Mouse (Mus musculus): ENCODE measurements around the gene Echs1.
"Not testable (repeated sequence)": the region's sequence is repeated elsewhere in the genome, so short reads cannot be mapped to it uniquely, and the experiment has no call there.

Echs1 gene

DNA sequence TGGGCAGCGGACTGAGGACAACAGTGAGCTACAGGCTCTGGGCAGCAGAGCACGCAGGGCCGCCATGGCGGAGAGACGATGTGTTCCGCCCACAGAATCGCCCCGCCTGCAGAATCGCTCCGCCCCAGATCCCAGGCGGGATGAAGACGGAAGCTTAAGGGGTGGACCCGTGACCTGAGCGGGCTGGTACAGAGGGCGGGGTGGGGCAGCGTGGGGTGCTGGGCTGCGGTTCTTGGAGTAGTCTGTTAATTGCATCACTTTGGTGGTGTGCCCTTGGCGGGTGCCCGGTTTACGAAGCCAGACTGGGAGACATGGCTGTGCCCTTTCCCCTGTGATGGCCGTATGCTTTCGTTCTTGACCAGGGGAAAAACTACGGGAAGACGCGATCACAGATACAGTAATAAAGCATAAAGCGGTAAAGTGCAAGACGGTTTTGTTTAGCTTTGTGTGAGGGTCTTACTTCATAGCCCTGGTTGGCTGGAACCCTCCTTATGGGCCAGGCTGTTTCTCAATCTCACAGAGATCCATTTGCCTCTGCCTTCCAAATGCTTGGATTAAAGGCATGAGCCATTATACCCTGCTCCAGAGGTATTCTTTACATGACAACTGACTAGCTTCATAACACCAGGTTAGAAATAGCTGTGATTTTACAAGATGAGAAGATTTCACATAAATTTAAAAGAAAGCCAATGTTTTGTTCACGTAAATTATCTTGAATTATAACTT, at the start of gene Echs1:
Echs1 (minus strand) TSS at position 148 of the 726 bp plus-strand sequence.
- DNase-seq (ENCODE audit: low read depth, low spot score) = peak; percentile 81

DNA sequence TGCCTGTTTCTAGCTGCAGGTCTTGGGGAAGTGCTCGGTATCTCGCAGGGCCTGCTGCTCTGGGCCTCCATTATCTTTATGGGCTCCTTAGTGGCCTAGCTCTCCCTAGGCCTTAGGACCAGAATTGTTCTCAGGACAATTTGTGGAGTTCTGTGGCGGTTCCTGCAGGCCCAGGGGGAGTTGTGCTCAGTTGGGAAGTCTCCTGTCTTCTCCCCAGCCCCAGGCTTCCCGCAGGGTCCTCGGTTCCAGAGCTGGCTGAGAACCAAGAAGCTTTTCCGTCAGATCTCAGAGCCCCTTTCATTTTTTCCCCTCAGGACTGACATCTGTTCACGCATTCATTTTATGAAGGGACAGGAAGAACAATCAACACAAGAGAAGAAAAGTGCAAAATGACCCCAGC, 48.4 kb upstream of the Echs1 start, which contains the start of gene Olfr522:
Olfr522 (minus strand) TSS at position 101 of the 400 bp plus-strand sequence.
- DNase-seq (ENCODE audit: low read depth, low spot score) = no peak

DNA sequence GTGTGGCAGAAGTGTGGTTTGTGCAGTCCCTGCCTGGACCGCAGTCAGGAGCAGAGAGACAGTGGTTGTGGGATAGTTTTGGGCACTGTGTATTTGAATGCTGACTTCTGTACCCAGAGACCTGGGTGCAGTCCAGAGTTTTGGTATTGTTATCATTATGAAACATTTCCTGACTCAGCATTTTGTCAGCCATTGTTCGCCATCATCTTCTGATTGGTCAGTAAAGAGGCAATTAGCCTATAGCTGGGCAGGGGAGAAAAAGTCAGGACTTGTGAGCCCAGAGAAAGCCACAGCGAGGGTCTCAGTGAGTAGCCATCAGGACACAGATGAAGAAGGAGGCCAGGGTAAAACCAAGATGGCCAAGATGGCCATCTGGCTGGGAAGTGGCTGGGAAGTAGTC, 44.1 kb upstream of the Echs1 start:
- DNase-seq (ENCODE audit: low read depth, low spot score) = no peak

DNA sequence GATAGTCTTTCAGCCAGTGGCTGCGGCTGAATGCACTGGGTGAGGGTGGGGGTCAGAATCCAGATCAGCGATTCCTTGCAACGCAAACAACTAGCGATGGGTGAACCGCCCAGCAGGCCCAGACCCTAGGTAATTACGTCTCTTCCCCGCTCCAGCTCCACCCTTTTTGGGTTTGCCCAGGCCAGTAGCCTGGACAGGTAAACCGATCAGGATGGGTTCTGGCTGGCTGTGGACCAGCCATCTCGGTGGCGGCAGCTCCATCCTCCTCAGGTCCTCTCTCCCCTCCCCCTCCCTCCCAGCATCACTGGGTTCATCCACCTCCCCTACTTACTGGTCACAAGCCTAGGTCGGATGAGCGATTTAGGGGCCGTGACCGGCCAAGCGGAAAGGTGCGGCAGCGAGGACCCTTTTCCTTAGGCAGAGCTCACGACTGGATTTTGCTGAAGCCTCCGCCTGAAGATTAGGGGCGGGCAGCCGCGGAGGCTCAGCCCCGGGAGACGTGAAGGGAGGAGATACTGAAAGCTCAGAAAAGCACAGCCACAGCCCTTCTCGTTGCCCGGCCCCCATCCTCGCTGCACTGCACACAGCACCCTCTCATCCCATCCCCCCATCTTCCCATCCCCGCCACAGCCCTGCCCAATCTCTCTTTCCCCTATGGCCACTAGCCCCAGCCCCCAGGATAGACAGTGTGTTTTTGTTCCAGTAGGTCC, 38.1 kb upstream of the Echs1 start, which contains the start of gene Sprn:
Sprn (minus strand) TSS at position 660 of the 710 bp plus-strand sequence.
- peak; percentile 84 for DNase-seq (ENCODE audit: low read depth, low spot score)

DNA sequence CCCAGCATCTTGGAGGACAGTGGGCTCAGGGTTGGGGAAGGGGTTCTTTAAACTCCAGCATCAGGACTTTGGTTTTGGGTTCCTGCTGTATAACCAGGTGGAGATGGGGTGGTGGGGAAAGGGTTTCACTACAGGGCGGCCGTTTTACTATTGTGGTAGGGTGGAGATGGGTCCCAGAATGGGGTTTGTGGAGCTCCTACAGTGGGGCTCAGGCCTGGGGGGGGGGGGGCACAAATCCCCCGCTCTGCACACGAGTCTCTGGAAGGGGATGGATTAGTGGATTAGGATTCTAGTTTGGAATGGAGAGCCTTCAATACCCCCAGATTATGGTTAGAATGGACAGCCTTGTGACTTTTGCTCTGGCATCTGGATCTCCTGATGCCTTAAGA, 37.5 kb upstream of the Echs1 start:
- DNase-seq (ENCODE audit: low read depth, low spot score) = no peak

DNA sequence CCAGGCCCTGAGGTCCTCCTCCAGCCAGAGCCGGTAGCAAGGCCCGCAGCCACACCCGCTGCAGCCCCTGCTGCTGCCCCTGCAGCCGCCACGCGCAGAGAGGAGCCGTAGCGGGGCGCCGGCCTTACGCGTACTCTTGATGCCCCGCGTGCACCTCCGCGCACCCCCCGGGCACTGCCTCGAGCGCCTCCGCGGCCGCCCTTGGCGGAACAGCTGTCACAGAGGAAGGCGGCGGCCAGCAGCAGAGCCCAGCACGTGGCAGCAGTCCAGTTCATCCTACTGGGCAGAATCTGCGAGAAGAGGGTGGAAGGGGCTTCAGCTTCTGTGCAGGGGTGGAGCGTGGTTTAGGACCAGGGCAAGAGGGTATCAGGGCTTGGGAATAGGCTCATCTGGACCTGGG, 37.1 kb upstream of the Echs1 start:
- no peak for DNase-seq (ENCODE audit: low read depth, low spot score)

DNA sequence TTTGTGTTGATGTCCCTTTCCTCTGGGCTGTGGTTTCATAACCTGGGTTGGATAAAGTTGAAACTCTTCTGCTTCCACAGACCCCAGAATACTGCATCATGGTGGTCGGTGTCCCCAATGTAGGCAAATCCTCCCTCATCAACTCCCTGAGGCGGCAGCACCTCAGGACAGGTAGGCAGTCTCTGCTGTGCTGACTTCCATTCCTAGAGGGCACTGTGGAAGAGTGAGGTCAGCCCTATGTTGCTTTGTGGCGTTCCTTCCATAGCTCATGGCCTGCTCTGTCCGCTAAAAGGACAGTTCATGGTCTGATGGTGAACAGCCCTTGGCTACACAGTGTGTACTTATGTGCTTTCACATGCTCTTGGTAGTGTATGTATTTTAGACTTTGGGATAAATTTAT, 28.3 kb upstream of the Echs1 start:
- no peak for DNase-seq (ENCODE audit: low read depth, low spot score)

DNA sequence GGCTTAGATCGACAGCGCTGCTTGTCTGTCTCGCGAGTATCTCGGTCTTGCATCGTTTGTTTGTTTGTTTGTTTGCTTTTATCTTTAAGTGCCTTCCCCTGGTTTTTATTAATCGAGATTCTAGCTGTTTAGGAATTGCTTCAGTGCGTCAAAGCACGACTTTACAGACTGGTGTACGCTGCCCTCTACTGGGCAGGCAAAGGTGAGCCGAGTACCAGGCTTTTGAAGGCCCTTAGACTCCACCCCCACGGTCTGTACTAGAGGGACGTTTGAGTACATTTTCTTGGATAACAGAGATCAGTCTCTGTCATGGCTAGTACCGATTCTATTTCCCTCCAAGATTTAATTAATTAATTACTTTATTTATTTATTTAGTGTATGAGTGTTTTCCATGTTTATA, 25.1 kb upstream of the Echs1 start:
- no peak for DNase-seq (ENCODE audit: low read depth, low spot score)

DNA sequence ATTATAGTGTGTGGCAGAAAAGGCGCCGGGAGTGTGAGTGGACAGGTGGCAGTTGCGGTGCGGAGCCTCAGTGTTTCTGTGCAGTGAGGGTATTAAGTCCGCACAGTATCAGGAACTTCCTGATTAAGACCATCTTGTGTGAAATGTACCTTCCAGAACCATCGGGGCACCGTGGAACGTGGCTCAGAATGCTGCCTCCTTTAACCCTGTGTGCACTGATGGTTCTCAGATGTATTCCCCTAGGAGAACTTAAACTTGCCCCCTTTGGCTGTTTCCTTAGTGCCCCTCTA, 21.7 kb upstream of the Echs1 start:
- DNase-seq (ENCODE audit: low read depth, low spot score) = no peak

DNA sequence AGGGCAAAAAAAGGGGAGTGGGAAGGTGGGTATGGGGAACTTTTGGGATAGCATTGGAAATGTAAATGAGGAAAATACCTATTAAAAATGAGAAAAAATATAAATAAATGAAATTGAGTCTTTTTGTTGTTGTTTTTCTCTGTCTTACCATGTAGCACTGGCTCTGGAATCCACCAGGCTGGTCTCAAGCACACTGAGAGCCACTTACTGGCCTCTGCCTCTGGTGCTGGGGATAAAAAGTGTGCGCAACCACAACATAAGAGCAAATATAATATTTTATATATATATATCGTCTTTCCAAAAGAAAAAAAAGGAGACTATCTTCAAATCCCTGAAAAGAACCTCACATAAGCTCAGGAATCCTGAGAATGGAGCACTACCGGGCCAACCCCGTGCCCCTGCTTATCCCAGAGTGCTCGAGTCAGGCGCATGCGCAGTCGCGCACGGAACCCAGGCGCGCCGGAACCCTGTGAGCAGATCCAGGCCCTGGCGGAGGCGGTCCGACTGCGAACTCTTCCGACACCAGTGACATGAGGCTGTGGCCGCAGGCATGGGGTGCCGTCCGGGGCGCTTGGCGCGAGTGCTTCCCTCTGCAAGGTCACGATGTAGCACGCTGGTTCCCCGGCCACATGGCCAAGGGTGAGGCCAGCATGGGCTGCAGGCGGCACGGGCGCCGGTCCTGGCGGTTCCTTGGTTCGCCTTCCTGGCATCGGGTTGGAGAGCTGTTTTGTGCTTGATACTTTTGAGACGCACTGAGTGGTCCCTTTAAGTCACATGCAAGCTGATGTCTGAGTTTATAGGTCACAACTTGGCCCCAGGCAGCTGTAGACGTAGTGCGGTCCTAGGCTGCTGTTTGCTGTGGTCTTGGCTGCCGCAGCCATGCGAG, 21.1 kb upstream of the Echs1 start, which contains the start of gene Mtg1:
Mtg1 (plus strand) TSS at position 430 of the 886 bp plus-strand sequence.
- DNase-seq (ENCODE audit: low read depth, low spot score) = peak; percentile 90

DNA sequence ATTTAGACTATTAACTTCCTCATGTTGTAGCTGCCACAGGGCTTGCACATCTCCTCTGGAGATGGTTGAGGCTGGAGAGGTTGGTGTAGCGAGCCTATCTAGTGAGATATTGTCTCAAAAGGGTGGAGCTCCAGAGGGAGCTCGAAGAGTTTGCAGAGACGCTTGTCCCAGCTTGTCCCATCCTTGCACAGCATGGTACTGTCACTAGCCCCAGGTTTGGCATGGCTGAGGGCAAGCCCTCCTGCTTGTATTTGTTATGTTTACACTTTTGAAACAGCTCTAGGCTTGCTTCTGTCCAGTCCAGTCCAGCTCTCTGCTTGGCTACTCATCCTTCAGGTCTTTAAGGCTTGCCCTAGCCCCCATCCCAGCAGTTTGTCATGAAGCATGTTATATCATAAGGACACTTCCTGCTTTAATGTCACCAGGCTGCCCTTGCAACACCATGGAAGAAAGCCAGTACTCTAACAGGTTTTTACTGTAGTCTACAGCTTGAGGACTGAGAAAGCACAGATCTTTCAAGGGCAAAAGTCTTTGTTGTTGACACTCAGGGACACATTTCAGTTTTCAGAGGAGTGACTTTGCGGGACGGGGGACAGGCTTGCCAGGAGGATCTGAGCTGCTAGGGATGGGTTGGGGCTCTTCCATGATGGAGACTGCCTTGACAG, 19.0 kb upstream of the Echs1 start:
- DNase-seq (ENCODE audit: low read depth, low spot score) = no peak

DNA sequence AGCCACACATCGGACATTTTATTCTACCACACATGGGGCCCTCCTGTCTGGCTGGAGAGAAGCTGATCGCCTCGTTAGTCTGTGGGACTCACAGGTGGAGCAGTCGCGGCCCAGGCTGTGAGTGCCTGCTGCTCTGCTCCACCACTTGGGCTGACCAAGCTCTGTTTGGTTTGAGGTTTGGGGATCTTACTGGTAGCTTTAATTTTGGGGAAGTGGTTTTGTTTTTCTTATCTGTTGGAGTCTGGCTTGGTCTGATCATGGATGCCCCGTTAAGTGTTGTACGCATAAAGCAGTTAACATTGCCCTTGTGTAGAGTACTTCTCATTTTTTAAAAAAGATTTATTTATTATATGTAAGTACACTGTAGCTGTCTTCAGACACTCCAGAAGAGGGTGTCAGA, 17.8 kb upstream of the Echs1 start:
- DNase-seq (ENCODE audit: low read depth, low spot score) = not testable (repeated sequence)

DNA sequence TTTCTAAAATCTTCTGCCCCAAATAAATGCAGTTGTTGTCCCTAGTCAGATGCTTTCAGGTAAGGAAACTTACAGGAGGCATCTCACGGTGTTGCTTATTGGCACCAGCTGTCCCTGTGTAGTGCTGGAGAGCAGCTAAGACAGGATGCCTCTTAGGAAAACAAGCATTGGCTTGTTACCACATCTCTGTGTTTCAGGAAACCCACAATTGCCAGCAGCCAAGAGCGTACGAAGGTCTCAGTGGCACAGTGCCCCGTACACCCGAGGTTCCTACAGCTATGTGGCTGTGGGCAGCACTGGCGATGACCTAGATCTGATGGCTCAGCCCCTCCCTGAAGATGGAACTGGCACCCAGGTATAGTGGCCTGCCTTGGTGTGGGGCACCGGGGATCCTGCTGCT, 15.9 kb upstream of the Echs1 start:
- not testable (repeated sequence) for DNase-seq (ENCODE audit: low read depth, low spot score)

DNA sequence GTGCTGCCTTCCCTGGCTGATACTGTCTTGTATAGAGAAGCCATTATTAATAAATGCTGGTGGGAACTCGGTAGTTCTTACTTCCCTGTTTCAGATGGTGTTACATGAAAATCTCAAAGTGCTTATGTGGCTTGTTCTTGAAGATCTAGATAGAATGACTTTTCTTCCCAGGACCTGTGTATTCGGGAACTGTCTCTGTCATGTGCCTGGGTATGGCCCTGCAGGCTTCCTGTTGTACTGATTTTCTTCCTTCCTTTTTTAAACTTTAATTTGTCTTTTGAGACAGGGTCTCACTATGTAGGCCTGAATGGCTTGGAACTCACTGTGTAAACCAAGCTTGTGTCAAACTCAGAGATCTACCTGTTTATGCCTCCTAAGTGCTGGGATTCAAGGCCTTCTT, 11.6 kb upstream of the Echs1 start:
- DNase-seq (ENCODE audit: low read depth, low spot score) = no peak

DNA sequence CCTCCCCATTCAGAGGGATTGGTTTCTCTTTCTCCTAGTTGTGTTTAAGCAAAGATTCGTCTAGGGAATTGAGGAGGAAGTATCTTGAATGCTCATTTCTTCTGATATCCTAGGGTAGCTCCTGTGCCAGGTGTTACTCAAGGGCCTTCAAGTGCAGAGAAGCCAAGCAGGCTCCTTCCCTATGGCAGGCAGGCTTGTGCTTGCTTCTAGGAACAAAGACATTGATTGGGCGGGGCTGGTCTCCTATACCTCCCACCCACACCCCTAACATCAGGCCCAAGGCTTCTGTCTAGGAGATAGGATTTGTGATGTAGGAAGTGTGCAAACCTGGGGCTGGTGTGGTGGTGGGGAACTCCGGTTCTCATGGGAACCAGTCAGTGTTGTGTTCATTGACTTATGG, 10.7 kb upstream of the Echs1 start:
- no peak for DNase-seq (ENCODE audit: low read depth, low spot score)

DNA sequence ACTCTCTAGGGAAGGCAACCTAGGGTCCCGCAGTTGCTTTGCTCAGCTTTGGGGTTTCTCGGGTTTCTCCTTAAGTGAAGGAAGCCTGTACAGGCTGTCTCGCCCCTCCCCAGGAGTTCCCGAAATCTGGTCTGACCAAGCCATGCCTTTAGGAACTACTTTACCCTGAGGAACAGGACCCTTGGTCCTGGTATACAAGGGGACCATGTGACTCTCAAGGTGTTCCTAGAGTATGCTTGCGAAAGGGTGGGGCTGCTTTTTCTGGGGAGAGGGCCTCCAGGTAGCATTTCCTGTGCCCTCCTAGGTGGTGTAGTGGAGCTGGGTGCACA, 9.7 kb upstream of the Echs1 start:
- DNase-seq (ENCODE audit: low read depth, low spot score) = no peak

DNA sequence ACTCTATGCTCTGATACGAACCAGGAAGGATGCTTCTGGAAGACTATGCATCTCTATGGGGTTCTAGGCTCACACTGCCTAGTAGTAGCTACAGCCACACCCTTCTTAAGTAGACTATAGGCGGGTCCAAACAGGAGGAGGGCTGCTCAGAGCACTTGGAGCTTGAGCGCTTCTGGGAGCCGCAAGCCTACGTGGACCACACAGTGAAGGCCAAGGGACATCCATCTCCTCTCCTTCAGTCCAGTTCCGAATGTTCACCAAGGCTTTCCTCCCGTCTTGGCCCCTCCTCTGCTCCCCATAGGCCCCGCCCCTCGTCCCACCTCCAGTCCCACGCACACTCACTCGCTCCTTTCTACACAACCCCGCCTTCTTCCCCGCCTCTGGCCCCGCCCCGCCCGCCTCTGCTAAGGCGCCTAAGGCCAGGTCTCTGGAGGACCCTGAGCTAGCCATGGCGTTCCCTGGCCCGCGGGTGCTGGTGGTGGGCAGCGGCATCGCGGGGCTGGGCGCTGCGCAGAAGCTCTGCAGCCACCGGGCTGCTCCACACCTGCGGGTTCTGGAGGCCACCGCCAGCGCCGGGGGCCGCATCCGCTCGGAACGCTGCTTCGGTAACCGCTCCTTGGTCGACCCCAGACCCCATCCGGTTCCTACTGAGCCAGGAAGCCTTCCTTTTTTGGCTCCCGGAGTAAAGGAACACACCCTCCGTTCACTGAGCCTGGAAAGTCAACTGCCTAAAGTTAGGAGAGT, 9.2 kb upstream of the Echs1 start:
- DNase-seq (ENCODE audit: low read depth, low spot score) = peak; percentile 86

DNA sequence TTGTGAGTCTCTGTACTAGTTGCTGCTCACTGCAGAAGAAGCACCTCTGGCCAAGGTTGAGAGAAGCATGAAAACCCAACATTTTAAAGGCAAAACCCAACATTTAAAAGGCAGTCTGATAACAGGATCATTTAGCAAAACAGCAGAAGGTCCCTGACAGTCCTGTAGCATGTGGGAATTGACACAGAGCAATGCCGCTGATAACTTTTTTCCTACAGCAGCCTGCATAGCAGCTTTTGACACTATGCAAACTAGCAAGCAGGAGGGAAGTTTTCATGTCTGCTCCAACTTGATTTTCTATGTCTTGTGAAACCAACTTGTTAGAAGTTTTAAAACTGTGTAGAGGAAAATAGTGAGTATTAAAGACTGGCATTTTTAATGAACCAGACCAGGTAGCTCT, 8.1 kb upstream of the Echs1 start:
- DNase-seq (ENCODE audit: low read depth, low spot score) = no peak

DNA sequence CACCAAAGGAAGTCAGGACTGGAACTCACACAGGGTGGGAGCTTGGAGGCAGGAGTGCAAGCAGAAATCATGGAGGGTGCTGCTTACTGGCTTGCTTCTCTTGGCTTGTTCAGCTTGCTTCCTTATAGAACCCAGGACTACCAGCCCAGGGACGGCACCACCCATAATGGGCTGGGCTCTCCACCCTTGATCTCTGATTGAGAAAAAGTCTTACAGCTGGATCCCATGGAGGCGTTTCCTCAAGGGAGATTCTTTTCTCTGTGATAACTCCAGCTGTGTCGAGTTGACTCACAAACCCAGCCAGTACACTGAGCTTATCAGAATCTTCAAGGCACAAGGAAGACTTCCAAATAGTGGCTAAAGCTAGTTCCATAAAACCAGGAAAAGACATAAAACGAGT, 6.5 kb upstream of the Echs1 start:
- DNase-seq (ENCODE audit: low read depth, low spot score) = no peak

DNA sequence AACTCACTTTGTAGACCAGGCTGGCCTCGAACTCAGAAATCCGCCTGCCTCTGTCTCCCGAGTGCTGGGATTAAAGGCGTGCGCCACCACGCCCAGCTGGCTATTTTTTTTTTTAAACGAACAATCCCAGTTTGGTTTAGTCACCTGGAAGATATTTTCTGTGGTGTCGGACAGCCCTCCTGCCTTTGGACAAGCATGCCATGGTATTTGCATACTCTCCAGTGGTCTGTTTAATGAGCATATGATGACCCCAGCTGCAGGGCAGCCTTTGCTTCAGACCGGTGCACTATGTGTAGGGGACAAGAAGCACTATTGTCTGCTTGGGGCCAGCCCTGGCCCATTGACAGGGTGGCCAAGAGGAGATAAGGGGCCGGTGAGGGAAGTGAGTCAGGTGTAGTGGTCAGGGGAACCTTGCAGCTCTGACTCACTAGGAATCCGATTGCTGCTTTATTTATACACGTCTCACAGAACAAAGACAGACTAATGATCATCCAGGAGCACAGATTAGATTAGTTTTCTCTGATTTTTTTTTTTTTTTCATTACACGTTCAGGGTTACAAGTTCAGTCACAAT, 5.1 kb upstream of the Echs1 start:
- no peak for DNase-seq (ENCODE audit: low read depth, low spot score)

DNA sequence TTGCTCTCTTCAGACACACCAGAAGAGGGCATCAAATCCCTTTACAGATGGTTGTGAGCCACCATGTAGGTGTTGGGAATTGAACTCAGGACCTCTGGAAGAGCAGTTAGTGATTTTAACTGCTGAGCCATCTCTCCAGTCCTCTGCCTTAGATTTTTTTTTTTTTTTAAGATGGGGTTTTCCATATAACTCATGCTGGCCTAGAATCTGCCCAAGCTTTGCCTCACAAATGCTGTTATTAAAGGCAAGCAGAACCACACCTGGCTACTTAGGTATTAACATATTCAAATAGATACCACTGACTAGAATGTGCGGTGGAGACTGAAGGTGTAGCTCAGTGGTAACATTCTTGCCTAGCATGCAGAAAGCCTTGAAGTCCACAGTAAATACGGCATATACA, 4.2 kb upstream of the Echs1 start:
- no peak for DNase-seq (ENCODE audit: low read depth, low spot score)

Data from telencephalon, adult 2 months (tissue).